Mouse (Mus musculus): Measurements from ENCODE around the gene Atp9a.
"Not testable (repeated sequence)": the region's sequence is repeated elsewhere in the genome, so short reads cannot be mapped to it uniquely, and the experiment has no call there.

Atp9a gene

DNA sequence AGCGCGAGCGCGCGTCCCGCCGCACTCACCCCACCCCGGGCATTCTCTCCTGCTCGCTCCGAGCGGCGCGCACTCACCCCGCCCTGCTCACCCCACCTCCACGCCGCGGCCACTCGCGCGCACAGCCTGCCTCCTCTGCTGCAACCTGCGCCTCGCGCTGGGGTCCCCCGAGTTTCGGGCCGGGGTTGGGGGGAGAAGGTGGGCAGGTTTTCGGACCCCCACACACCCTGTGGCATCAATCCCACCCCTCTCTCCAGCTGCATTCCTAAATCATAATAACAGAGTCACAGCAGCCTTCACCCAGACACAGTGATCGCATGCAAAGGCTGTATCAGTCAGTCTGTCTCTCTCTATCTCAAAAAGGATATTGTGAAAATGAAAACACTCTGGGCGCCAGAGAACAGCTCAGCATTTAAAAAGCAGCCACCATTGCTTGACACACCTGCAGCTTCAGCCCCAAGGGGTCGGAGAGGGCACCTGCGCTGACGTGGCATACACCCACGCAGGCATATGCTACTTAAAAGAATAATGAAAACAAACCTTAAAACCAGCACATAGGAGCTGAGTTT lies at the start of gene Atp9a:
TSS of gene Atp9a (minus strand) at position 351 of the 569 bp plus-strand sequence.
- DNase-seq (ENCODE audit: extremely low read depth, insufficient read length, low spot score), result no peak

DNA sequence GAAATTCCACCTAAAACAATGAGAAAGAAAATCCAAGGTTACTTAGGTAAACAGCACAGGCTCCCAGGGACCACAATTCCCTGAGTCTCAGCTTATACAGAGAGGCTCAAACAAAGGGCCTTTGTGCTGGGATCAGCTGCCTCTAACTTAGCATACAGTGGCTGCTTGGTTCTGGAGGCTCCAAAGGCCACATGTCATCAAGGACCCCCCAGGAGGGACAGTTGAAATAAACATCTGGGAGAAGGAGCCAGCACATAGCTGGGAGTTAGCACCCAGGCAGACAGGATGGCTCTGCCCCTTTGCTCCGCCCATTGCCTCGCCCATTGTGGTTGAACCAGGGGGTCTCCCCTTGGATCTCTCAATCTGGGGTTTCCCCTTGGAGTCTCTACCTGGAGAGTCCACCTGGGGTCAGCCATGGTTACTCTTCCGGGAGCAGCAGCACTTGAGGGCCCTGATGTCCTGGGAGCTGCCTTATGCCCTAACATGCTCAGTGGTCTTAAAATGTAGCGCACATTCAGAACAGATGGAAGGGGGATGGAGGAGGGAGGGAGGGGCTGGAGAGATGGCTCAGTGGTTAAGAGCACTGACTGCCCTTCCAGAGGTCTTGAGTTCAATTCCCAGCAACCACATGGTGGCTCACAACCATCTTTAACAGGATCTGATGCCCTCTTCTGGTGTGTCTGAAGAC lies 49.0 kb upstream of the Atp9a start:
- no peak for DNase-seq (ENCODE audit: extremely low read depth, insufficient read length, low spot score)

DNA sequence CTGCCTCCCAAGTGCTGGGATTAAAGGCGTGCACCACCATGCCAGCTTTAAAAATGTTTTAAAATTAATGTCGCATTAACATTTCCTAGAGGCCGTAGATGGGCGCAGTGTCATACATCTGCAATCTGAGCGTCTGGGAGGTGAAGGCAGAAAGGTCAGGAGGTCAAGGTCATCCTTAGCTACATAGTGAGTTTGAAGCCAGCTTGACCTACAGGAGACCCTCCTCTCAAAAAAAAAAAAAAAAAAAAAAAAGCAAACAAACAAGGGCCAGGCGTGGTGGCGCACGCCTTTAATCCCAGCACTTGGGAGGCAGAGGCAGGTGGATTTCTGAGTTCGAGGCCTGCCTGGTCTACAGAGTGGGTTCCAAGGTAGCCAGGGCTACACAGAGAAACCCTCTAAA lies 44.0 kb upstream of the Atp9a start:
- no peak for DNase-seq (ENCODE audit: extremely low read depth, insufficient read length, low spot score)

DNA sequence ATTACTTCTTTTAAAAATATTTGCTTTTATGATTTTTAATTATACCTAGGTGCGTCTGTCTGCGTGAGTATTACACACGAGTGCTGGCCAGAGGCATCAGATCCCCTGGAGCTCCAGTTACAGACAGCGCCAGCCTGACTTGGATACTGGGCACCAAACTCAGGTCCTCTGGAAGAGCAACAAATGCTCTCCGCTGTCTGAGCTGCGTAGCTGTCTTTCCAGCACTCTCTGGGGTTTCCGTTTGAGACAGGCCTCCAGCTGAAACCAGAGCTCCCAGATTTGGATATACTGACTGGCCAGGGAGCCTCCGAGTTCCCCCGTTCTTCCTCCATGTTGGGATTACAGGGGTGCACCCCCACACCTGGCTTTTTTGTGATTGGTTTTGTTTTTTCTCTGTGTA lies 38.4 kb upstream of the Atp9a start:
- DNase-seq (ENCODE audit: extremely low read depth, insufficient read length, low spot score), result no peak

DNA sequence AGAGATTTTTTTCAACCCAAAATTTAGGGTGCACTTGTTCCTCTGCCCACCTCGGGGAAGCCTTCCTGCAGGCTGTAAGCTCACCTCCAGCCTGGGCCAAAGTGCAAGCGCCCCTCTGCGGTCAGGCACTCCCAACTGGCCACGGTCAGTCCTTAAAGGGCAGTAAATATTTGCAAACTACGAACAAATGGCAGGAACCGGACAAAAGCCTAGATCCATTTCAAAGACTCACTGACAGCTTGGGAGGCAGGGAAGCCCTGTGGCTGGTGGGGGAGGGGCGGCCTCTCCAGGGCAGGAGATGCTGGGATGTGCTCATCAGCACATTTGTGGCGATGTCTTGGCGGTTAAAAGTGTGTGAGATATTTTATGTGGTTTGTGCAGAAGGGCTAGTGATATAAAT lies 37.8 kb upstream of the Atp9a start:
- no peak for DNase-seq (ENCODE audit: extremely low read depth, insufficient read length, low spot score)

DNA sequence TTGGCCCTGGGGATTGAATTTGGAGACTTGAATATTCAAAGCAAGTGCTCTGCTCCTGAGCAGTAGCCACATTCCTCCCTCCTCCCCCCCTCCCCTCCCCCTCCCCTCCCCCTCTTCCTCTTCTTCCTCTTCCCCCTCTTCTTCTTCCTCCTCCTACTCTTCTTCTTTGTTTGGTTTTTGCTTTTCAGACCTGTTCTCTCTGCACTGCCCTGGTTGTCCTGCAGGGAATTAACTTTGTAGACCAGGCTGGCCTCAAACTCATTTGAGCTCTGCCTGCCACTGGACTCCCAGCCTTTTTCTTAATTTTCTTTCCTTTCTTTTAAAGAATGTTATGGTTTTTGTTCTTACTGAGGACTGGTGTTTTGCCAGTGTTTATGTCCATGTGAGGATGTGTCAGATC lies 35.3 kb upstream of the Atp9a start:
- no peak for DNase-seq (ENCODE audit: extremely low read depth, insufficient read length, low spot score)

DNA sequence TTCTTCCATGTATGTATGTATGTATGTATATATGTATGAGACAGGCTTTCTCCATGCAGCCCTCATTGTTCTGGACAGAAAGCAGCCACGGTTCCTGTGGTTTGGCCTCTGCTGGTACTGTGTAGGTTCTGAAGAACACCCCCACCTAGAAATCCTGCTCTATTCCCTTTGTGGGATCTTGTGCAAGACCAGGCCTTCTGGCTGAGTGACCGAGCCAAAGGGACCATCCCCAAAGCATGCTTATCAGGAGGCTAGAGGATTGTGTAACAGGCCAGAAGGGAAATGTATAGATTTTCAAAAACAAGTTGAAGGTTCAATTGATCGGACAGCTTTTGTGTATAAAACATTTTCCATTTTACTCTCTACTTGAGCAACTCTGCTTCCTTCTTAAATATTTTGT lies 34.0 kb upstream of the Atp9a start:
- DNase-seq (ENCODE audit: extremely low read depth, insufficient read length, low spot score), result no peak

DNA sequence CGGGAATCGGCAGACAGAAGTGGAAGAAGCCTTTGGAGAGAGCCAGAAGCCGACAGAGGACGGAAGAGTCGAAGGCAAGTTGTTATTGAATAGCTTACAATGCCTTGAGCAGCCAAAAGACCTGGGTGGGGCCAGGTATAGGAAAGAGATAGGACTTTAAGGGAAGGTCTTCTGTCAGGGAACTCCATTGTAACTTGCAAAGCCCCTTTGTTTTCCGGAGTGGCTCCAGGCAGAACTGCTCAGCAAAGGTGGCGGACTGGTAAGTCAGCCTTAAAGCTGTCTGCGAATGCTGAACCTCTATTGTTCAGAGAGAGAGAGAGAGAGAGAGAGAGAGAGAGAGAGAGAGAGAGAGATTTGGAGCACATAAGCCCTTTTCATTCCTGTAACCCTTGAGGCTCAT lies 27.1 kb upstream of the Atp9a start:
- no peak for DNase-seq (ENCODE audit: extremely low read depth, insufficient read length, low spot score)

DNA sequence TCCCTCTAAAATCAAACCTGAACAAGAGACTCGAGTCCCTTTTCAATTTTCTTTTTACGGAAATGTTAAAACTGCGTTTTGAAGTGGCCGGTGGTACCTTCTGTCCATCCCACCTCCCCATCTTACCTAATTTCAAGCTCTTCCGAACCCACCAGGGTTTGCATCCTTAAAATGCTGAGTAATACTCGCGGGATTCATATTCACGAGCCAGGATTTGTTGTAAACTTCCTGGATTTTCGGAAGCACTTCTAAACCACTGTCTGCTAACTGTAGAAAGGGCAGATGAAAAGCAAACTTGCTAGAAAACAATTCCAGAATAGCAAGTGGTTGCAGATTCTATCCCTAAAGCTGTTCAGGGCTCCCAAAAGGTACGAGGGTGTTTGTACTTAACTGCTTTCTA lies 25.4 kb upstream of the Atp9a start, which contains the start of gene Sall4:
TSS of gene Sall4 (minus strand) at position 362 of the 400 bp plus-strand sequence.
- DNase-seq (ENCODE audit: extremely low read depth, insufficient read length, low spot score), result no peak

DNA sequence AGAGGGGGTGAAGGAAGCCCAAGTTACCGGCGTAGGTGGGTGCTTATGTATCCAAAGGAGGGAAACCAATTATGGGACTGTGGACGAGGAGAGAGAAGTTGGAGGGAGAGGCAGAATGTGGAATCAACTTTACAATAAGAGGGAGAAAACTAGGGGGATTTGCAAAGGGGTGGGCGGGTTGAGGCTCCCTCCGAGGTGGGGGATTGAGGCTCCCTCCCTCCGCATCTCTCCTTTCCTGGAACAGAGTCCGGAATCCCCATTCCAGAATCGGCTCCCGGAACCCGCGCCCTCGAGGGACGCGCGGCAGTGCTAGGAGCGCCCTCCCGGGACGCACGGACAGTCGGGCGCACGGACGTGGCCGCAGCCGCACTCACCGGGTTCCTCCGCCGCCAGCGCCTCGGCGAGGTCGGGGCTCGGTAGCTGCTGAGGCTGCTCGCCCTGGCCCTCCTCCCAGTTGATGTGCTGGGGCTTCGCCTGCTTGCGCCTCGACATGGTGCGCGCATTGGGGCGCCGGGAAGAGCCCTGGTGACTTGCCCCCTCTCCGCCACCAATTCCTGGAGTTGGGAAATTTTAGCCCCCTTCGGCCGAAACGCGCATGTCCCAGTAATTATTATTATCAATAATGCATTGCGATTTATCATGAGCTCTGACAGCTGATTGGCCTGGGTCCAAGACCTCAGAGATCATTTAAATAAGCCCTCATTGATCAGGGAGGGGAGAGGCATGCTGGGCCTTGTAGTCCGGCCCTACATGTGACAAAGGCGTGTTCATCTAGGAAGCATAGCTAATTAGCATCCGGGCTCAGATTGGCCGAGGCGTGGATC lies 24.5 kb upstream of the Atp9a start:
- DNase-seq (ENCODE audit: extremely low read depth, insufficient read length, low spot score), result no peak

DNA sequence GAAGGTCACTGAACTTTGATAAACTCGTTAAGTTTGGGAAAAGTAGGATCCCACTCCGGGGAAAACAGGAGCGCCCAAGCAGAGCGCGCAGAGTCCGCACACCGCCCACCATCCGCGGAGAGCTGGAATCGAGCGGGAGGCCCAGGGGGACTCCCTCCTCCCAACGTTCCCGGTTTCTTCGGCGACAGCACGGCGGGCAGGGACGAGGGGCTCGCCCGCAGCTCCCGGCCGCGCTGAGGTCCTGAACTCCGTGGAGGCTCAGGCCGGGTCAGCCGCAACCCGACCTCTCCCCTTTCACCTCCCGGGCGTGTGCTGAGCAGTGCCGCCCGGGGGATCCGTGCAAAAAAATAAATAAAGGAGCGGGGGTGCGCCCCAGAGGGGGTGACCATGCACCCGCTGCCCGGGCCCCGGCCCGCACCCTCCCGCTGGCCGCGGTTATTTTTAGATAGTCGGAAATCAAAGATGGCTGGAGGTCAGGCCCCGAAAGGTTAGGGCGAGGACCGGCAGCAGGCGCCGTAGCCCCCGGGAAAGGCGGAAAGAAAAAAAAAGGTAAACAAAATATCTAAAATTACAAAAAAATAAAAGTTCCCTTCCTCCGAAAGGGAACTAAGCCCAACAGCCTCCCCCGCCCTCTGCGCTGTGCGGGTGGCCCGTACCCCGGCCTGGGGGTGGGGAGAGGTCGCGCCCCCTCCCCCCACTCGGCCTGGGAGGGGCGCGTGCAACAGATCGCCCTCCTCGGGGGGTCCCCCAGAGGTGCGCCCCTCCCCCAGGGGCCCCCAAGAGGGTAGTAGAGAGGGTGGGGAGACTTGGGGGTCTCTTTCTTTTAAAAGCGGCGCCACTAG lies 23.7 kb upstream of the Atp9a start:
- no peak for DNase-seq (ENCODE audit: extremely low read depth, insufficient read length, low spot score)

DNA sequence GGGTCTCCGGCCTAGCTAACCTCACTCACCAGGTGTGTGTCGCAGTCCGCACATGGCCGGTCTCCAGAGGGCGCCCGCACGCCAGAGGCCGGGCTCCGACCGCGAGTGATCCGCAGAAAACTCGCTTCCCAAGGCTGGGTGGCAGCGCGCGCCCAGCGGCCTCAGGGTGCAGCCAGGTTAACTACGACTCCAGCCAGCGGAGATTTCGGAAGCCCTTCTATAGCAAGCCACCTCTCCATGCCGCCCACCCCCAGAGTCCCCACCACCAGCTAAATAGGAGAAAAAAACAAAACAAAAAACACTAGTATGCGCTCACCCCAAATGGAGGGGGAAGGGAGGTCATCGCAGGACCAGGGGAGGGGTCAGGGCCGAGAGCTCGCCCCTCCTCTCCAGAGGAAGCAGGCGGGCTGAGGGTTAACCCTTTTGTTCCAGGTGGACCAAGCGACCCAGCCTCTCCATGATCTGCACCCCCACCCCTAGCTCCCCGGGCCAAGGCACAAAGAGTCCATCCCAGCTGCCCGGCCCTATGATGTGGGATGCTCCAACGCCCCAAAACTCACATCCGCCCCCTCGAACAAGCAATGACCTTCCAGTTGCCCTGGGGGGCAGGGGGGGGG lies 23.0 kb upstream of the Atp9a start:
- no peak for DNase-seq (ENCODE audit: extremely low read depth, insufficient read length, low spot score)

DNA sequence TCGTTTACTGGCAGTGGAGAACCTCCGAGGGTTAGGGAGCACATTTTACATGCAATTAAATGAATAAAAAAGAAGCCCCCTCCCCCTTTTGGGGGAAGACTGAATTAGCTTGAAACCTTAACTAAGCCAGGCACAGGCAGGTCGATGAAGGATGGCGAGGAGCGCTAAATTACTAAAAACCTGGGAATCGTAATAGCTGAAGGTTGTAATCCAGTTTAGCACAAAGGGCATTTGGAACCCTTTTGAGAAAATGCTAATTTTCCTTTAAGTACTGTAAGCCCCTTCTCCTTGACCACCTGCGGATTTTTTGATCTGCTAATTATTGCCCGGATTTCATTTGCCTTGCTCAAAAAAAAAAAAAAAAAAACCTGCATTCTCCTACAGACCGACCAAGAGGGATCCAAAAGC lies 22.3 kb upstream of the Atp9a start:
- no peak for DNase-seq (ENCODE audit: extremely low read depth, insufficient read length, low spot score)

DNA sequence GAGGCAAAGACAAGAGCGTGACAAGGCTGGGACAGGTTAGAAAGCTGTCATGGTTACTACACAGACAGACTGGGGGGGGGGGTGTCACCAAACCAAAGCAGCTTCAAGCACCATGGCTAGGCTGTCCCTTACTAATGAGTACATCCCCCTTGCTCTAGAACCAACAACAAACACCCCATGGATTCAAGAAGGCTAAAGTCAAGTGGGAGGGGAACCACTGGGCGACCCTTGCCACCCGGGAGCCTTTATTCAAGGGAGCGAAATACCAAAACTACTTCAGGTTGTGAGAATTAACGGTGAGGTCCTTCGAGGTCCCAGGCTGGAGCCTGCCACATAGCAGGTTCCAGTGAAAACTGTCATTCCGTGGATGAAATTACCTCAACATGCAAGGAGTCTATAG lies 21.6 kb upstream of the Atp9a start:
- DNase-seq (ENCODE audit: extremely low read depth, insufficient read length, low spot score), result no peak

DNA sequence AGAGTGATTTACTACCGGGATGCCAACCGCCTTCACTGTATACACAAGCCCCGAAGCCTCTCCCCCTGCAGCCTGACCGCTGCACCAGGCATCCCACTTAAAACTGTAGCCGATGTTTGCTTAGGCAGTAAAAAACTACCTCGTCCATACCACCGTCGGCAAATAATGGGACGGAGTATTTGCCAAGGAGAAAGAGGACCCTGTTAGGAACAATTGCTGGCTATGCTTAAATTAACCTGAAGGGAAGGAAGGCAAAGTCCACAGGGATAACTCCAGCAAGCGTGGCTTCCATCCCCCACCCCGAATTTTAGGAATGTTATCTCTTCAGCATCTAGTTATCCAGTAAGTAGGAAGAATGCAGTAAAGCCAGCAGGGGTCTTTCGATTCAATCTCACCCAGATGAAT lies 20.2 kb upstream of the Atp9a start:
- DNase-seq (ENCODE audit: extremely low read depth, insufficient read length, low spot score), result no peak

DNA sequence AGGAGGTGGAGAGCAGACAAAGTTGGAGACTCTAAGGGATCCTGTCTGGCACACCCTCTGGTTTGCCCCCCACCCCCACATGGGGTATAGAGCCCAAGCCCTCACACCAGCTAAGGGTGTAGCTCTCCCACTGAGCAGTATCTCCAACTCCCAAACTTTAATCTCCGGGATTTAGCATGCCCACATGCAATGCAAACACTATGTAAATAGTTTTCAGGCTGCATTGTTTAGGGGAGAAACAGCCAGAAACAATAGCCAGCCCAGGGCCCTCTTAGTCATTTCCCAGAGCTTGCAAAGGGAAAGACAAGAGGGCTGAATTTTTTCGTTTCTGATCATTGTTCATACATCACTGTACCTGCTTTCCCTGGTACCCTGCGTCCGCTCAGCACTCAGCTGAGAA lies 19.7 kb upstream of the Atp9a start:
- DNase-seq (ENCODE audit: extremely low read depth, insufficient read length, low spot score), result no peak

DNA sequence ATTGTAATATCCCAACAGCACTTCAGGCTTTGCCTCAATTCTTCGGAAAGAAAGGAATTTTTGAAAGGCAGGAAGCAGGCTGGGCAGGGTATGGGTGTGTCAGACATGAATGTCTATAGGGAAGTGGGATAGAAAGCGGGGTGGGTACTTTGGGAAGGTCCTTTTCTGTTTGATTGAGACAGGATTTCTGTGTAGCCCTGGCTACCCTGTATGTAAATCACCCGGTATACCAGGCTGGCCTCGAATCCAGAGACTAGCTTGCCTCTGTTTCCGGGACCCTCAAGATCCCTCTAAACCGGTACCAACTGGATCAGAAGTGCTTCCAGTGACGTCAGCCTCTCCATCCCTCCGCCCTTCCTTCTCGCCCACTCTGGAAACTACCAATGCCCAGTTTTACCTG lies 18.9 kb upstream of the Atp9a start:
- DNase-seq (ENCODE audit: extremely low read depth, insufficient read length, low spot score), result no peak

DNA sequence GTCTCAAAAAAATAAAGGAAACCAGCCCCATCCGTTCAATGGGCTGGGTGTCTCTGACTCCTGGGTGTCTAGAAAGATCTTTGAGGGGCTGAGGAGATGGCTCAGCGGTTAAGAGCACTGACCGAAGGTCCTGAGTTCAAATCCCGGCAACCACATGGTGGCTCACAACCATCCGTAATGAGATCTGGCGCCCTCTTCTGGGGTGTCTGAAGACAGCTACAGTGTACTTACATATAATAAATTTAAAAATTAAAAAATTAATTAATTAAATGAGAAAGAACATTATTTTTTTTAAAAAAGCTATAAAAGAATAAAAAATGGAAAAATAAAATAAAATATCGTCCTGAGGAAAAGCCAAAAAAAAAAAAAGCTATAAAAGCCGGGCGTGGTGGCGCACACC lies 2.2 kb upstream of the Atp9a start:
- not testable (repeated sequence) for DNase-seq (ENCODE audit: extremely low read depth, insufficient read length, low spot score)

DNA sequence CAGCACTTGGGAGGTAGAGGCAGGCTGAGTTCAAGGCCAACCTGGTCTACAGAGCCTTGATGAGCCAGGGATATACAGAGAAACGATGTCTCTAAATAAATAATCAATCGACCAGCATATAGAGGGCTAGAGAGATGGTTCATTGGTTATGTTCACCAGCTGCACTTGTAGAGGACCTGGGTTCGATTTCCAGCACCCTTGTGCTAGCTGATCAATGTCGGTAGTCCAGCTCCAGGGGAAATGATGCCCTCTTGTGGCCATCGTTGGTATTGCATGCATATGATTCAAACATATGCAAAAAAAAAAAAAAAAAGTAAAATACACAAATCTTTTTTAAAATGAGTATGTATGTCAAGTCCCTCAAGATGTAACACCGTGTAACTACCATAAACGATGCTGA lies 440 bp upstream of the Atp9a start:
- DNase-seq (ENCODE audit: extremely low read depth, insufficient read length, low spot score), result no peak

DNA sequence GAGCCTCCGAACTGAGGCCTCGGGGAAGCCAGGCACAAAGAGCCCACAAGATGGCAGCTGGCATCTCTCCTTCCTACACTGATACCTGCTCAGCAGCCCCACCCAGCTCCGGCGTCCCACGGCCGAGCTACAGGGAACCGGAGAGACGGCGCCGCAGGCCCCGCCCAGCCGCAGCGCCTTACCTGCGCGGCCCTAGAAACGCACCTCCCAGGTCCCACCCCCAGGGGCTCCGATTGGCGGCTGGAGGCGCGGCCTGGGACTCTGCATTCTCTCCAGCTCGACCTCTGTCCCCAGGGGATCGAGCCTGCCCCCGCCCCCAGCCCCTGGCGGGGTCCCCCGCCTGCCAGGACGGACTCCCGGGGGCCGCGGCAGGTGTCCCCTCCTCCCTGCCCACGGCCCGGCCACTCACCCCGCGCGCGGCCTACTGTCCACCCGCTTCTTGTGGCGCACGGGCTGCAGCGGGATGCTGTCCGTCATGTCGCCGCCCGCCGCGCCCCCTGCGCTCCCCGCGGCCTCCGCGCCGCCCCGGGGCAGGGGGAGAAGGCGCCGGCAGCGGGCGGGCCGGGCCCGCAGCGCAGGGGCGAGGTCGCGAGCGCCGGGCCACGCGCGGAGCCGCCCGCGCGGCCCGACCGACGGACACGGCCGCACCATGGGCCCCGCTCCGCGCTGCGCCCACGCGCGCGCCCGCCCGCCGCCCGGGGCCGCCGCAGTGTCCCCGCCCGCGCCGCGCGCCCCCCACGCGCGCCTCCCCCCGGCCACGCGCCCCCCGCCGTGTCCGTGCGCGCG lies 743 bp downstream of the Atp9a start:
- no peak for DNase-seq (ENCODE audit: extremely low read depth, insufficient read length, low spot score)
